Mouse (Mus musculus): Measurements from ENCODE around the gene Ppp1r1c. TPM values are rescaled to one million over a fixed set of nuclear protein-coding genes. Genes with fewer than 3 reads are reported as not detected.

Ppp1r1c gene
- polyA plus RNA-seq, 1 experiment from 2014 or later = 8.0 TPM

GRCm38 (mm10) chr2:79765032-79765431 lies 57.5 kb downstream of the Ppp1r1c start:
- 84% methylated on average over 3 of the region's 3 CpGs for whole genome bisulfite sequencing
- Histone ChIP-seq H3K4me3 (ENCODE audit: low read depth, low read length) (no peak overlapping the region), H3K9me3 (ENCODE audit: control insufficient read depth, low read length) (no peaks in the 10 kb centered on the region), H3K27me3 (ENCODE audit: control insufficient read depth, insufficient read depth, low read length) (no peaks in the 10 kb centered on the region), H3K9ac (replicated peaks; ENCODE audit: low read depth, low read length) (no peak overlapping the region), H3K36me3 (ENCODE audit: control insufficient read depth, insufficient read depth, low read length) (no peaks in the 10 kb centered on the region), H3K27ac (ENCODE audit: low read depth, low read length) (no peak overlapping the region), H3K4me1 (ENCODE audit: control insufficient read depth, insufficient read depth, low read length) (no peaks in the 10 kb centered on the region), H3K4me2 (ENCODE audit: low read depth, low read length) (no peak overlapping the region)
- no peak for ATAC-seq (ENCODE audit: low read depth)

- H3K9me3 ChIP-seq (ENCODE audit: control insufficient read depth, low read length) = no peaks in the 10 kb centered on the region
- no peak overlapping the region for H3K9ac ChIP-seq (replicated peaks; ENCODE audit: low read depth, low read length)
- no peaks in the 10 kb centered on the region for H3K27me3 ChIP-seq (ENCODE audit: control insufficient read depth, insufficient read depth, low read length)
- no peak overlapping the region for H3K4me2 ChIP-seq (ENCODE audit: low read depth, low read length)
- WGBS = 74% methylated on average over 7 of the region's 7 CpGs
- H3K27ac ChIP-seq (ENCODE audit: low read depth, low read length) = no peak overlapping the region
- H3K36me3 ChIP-seq (ENCODE audit: control insufficient read depth, insufficient read depth, low read length) = no peaks in the 10 kb centered on the region
- no peak for ATAC-seq (ENCODE audit: low read depth)
- H3K4me3 ChIP-seq (ENCODE audit: low read depth, low read length) = no peak overlapping the region
- no peaks in the 10 kb centered on the region for H3K4me1 ChIP-seq (ENCODE audit: control insufficient read depth, insufficient read depth, low read length)
Measured at GRCm38 (mm10) chr2:79765723-79766122, 58.1 kb downstream of the Ppp1r1c start.

GRCm38 (mm10) chr2:79768625-79769024 lies 61.0 kb downstream of the Ppp1r1c start:
- WGBS = 90% methylated on average over 2 of the region's 2 CpGs
- no peak for ATAC-seq (ENCODE audit: low read depth)
- no peaks in the 10 kb centered on the region for H3K9me3 ChIP-seq (ENCODE audit: control insufficient read depth, low read length)
- no peaks in the 10 kb centered on the region for H3K4me1 ChIP-seq (ENCODE audit: control insufficient read depth, insufficient read depth, low read length)
- H3K9ac ChIP-seq (replicated peaks; ENCODE audit: low read depth, low read length) = no peak overlapping the region
- H3K4me2 ChIP-seq (ENCODE audit: low read depth, low read length) = no peak overlapping the region
- H3K4me3 ChIP-seq (ENCODE audit: low read depth, low read length) = no peak overlapping the region
- H3K27ac ChIP-seq (ENCODE audit: low read depth, low read length) = no peak overlapping the region
- H3K36me3 ChIP-seq (ENCODE audit: control insufficient read depth, insufficient read depth, low read length) = no peaks in the 10 kb centered on the region
- H3K27me3 ChIP-seq (ENCODE audit: control insufficient read depth, insufficient read depth, low read length) = no peaks in the 10 kb centered on the region

GRCm38 (mm10) chr2:79770307-79770706 lies 62.7 kb downstream of the Ppp1r1c start:
- no peaks in the 10 kb centered on the region for H3K36me3 ChIP-seq (ENCODE audit: control insufficient read depth, insufficient read depth, low read length)
- H3K4me1 ChIP-seq (ENCODE audit: control insufficient read depth, insufficient read depth, low read length) = no peaks in the 10 kb centered on the region
- ATAC-seq (ENCODE audit: low read depth) = no peak
- H3K27me3 ChIP-seq (ENCODE audit: control insufficient read depth, insufficient read depth, low read length) = no peaks in the 10 kb centered on the region
- H3K4me2 ChIP-seq (ENCODE audit: low read depth, low read length) = no peak overlapping the region
- 43% methylated on average over 3 of the region's 3 CpGs for WGBS
- no peaks in the 10 kb centered on the region for H3K9me3 ChIP-seq (ENCODE audit: control insufficient read depth, low read length)
- no peak overlapping the region for H3K9ac ChIP-seq (replicated peaks; ENCODE audit: low read depth, low read length)
- no peak overlapping the region for H3K27ac ChIP-seq (ENCODE audit: low read depth, low read length)
- no peak overlapping the region for H3K4me3 ChIP-seq (ENCODE audit: low read depth, low read length)

GRCm38 (mm10) chr2:79774372-79774771 lies 66.8 kb downstream of the Ppp1r1c start:
- peak; percentile 71; the same call in 1 of the 2 replicates for ATAC-seq (ENCODE audit: low read depth)
- Histone ChIP-seq H3K9me3 (ENCODE audit: control insufficient read depth, low read length) (no peaks in the 10 kb centered on the region), H3K4me2 (ENCODE audit: low read depth, low read length) (no peak overlapping the region), H3K4me1 (ENCODE audit: control insufficient read depth, insufficient read depth, low read length) (no peaks in the 10 kb centered on the region), H3K9ac (replicated peaks; ENCODE audit: low read depth, low read length) (no peak overlapping the region), H3K4me3 (ENCODE audit: low read depth, low read length) (no peak overlapping the region), H3K36me3 (ENCODE audit: control insufficient read depth, insufficient read depth, low read length) (no peaks in the 10 kb centered on the region), H3K27ac (ENCODE audit: low read depth, low read length) (no peak overlapping the region), H3K27me3 (ENCODE audit: control insufficient read depth, insufficient read depth, low read length) (no peaks in the 10 kb centered on the region)
- WGBS = 2% methylated on average over 5 of the region's 5 CpGs

- Histone ChIP-seq H3K36me3 (ENCODE audit: control insufficient read depth, insufficient read depth, low read length) (no peaks in the 10 kb centered on the region), H3K27ac (ENCODE audit: low read depth, low read length) (no peak overlapping the region), H3K27me3 (ENCODE audit: control insufficient read depth, insufficient read depth, low read length) (no peaks in the 10 kb centered on the region), H3K9ac (replicated peaks; ENCODE audit: low read depth, low read length) (no peak overlapping the region), H3K4me3 (ENCODE audit: low read depth, low read length) (no peak overlapping the region), H3K4me2 (ENCODE audit: low read depth, low read length) (no peak overlapping the region), H3K9me3 (ENCODE audit: control insufficient read depth, low read length) (no peaks in the 10 kb centered on the region), H3K4me1 (ENCODE audit: control insufficient read depth, insufficient read depth, low read length) (no peaks in the 10 kb centered on the region)
- no peak for ATAC-seq (ENCODE audit: low read depth)
- WGBS = 74% methylated on average over 2 of the region's 2 CpGs
Measured at GRCm38 (mm10) chr2:79777801-79778200, 70.2 kb downstream of the Ppp1r1c start.

- H3K9ac ChIP-seq (replicated peaks; ENCODE audit: low read depth, low read length) = no peak overlapping the region
- 52% methylated on average over 7 of the region's 7 CpGs for WGBS
- H3K4me1 ChIP-seq (ENCODE audit: control insufficient read depth, insufficient read depth, low read length) = no peaks in the 10 kb centered on the region
- no peaks in the 10 kb centered on the region for H3K36me3 ChIP-seq (ENCODE audit: control insufficient read depth, insufficient read depth, low read length)
- H3K27ac ChIP-seq (ENCODE audit: low read depth, low read length) = no peak overlapping the region
- no peak for ATAC-seq (ENCODE audit: low read depth)
- no peak overlapping the region for H3K4me2 ChIP-seq (ENCODE audit: low read depth, low read length)
- no peaks in the 10 kb centered on the region for H3K9me3 ChIP-seq (ENCODE audit: control insufficient read depth, low read length)
- no peak overlapping the region for H3K4me3 ChIP-seq (ENCODE audit: low read depth, low read length)
- H3K27me3 ChIP-seq (ENCODE audit: control insufficient read depth, insufficient read depth, low read length) = no peaks in the 10 kb centered on the region
Measured at GRCm38 (mm10) chr2:79780772-79781171, 73.2 kb downstream of the Ppp1r1c start.

- Histone ChIP-seq H3K4me3 (ENCODE audit: low read depth, low read length) (no peak overlapping the region), H3K4me2 (ENCODE audit: low read depth, low read length) (no peak overlapping the region), H3K9me3 (ENCODE audit: control insufficient read depth, low read length) (no peaks in the 10 kb centered on the region), H3K27ac (ENCODE audit: low read depth, low read length) (no peak overlapping the region), H3K9ac (replicated peaks; ENCODE audit: low read depth, low read length) (no peak overlapping the region), H3K36me3 (ENCODE audit: control insufficient read depth, insufficient read depth, low read length) (no peaks in the 10 kb centered on the region), H3K4me1 (ENCODE audit: control insufficient read depth, insufficient read depth, low read length) (no peaks in the 10 kb centered on the region), H3K27me3 (ENCODE audit: control insufficient read depth, insufficient read depth, low read length) (no peaks in the 10 kb centered on the region)
- WGBS = 67% methylated on average over 8 of the region's 8 CpGs
- no peak for ATAC-seq (ENCODE audit: low read depth)
Measured at GRCm38 (mm10) chr2:79785541-79786134, 78.1 kb downstream of the Ppp1r1c start.

- ATAC-seq (ENCODE audit: low read depth) = no peak
- Histone ChIP-seq H3K27ac (ENCODE audit: low read depth, low read length) (no peak overlapping the region), H3K4me1 (ENCODE audit: control insufficient read depth, insufficient read depth, low read length) (no peaks in the 10 kb centered on the region), H3K36me3 (ENCODE audit: control insufficient read depth, insufficient read depth, low read length) (no peaks in the 10 kb centered on the region), H3K9me3 (ENCODE audit: control insufficient read depth, low read length) (no peaks in the 10 kb centered on the region), H3K27me3 (ENCODE audit: control insufficient read depth, insufficient read depth, low read length) (no peaks in the 10 kb centered on the region), H3K9ac (replicated peaks; ENCODE audit: low read depth, low read length) (no peak overlapping the region), H3K4me2 (ENCODE audit: low read depth, low read length) (no peak overlapping the region), H3K4me3 (ENCODE audit: low read depth, low read length) (no peak overlapping the region)
- WGBS = 93% methylated on average over 11 of the region's 11 CpGs
Measured at GRCm38 (mm10) chr2:79786467-79786866, 78.9 kb downstream of the Ppp1r1c start.
